Mouse (Mus musculus) MEL-GATA-1-ER (cell line): ENCODE measurements around the gene Asb13.

Source experiments
- DNase-seq: peaks from one replicate; pipeline ENCODE4 v3.0.0-alpha.2; 2012; ENCODE audit warnings: low read depth; ENCODE audit errors: extremely low read depth

Asb13 gene

DNA sequence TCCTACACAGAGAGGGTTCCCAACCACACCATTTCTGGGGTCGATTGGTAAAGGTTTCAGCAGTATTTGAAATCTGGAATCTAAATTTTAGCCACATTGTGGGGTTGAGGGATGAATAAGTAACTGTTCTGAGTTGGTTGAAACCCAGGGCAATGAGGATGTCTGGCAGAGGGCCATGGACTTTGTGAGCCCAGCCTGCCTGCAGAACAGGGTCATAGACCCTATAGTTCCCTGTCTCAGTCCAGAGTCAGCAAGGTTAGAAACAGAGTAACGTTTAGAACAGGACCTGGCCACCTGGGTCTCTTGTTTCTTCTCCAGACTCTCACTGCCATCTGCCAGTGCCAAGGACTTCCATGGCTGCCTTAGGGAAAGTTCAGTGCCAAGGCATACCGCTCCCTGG is 30.4 kb downstream of the Asb13 start:
- DNase-seq, result no peak

- peak; percentile 34 for DNase-seq
Observed at GRCm38 (mm10) chr13:3665308-3665723, 31.5 kb downstream of the Asb13 start.

GRCm38 (mm10) chr13:3667288-3667873 is 33.5 kb downstream of the Asb13 start:
- no peak for DNase-seq

DNA sequence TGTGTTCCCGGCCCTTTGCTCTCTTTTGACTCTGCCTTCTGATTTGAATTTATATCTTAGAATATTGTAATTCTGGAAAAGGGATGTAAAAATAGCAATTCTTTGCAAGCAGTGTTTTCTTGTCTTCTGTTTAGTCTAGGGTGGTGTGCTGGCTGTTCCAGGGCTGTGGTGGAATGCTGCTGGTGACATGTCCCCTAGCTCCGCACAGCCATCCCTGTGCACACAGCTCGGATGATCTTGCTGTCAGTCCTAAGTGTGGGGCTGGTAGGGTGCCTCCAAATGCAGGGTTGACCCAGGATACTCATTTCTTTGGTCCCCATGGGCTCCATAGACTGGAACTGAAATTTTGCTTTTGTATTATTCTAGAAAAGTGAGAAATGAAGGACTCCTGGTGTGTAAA is 34.2 kb downstream of the Asb13 start:
- no peak for DNase-seq

DNA sequence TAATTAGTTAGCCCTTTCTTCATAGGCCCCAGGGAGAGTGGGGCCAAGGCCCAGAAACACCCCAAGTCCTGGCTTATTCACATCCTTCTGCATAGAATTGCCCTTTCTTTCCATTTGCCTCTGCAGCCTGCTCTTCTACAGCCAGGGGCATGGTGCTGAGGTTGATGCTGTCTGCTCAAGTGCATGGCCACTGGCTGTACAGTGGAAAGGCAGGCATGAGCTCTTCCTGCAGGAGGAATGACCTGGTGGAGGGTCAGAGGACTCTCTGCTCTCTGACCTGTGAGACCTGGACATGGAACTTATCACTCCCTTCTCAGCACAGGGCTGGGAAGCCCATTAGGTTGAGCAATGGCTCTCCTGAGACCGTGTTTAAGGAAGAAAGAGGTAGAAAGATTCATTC is 35.8 kb downstream of the Asb13 start:
- no peak for DNase-seq

- no peak for DNase-seq
Observed at GRCm38 (mm10) chr13:3670039-3670438, 36.2 kb downstream of the Asb13 start.

DNA sequence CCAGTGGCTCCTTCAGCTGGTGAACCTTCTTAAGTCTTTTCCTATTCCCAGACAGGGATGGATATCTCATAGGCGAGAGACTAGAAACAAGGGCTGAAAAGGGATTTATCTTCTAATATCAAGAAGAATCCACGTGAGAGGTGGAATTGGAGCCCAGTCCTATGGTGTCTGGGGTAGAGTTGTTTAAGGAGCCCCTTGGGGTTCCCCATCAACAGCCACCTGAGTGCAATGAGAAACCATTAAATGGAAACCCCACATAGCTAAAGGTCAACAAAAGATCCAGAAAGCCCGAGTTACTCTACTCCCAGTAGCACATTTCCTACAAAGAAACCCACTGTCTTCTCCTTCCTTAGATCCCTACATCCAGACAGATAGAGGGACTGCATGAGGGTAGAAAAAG is 39.3 kb downstream of the Asb13 start:
- DNase-seq, result no peak

DNA sequence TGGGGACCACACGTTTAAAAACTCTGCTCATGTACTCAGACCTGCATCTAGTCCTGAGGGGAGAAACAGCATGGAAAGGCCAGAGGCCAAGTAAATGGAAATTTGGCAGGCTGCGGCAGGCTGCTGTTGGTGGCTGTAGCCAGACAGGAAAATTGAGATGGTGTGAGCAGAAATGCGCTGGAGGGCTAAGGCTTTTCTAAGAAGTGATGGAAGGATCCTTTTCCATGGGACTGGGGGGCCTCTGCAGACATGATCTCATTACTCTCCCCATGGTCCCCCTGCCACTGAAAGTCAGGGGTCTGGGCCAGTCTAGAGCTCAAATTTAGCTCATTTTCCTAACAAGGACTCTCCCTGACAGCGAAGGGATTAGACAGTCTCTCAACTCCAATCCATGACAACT is 39.8 kb downstream of the Asb13 start:
- DNase-seq, result no peak

- DNase-seq, result no peak
Observed at GRCm38 (mm10) chr13:3675855-3676254, 42.0 kb downstream of the Asb13 start.

DNA sequence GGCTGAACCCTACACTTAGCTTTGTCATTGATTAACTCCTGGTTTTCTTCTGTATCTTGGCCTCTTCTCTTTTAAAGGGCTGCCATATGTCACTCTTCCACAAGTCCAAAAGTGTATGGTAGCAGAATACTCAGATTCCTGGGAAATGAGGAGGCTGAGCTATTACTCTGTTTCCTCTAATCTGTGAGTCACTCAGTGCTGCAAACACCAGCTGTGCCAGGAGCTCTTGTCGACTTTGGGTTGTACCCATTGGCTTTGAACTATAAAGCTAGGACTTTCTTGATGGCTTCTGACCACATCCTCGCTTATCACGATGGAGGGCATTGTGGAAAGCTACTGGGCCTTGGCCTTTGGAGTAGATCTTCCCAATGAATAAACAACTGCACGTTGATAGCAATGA is 45.3 kb downstream of the Asb13 start:
- DNase-seq, result no peak

DNA sequence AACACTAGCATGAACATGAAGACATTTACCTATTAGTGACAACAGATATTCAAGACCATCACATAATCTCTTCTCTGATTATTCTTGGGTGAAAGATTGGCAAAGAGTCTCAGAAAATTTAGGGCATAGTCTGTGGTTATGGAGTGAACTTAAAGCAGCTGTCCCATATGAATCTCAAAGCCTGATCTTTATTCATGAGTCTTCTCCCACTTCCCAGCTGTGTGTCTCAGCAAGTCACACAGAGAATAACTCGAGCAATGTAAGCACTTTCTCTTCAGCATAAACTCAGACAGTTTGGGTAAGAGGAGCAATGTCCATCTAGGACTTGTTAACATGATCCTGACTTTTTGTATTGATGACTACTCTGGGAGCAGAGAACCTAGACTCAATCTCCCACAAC is 52.5 kb downstream of the Asb13 start:
- DNase-seq, result no peak

GRCm38 (mm10) chr13:3694599-3695343 is 60.9 kb downstream of the Asb13 start:
- DNase-seq, result no peak

DNA sequence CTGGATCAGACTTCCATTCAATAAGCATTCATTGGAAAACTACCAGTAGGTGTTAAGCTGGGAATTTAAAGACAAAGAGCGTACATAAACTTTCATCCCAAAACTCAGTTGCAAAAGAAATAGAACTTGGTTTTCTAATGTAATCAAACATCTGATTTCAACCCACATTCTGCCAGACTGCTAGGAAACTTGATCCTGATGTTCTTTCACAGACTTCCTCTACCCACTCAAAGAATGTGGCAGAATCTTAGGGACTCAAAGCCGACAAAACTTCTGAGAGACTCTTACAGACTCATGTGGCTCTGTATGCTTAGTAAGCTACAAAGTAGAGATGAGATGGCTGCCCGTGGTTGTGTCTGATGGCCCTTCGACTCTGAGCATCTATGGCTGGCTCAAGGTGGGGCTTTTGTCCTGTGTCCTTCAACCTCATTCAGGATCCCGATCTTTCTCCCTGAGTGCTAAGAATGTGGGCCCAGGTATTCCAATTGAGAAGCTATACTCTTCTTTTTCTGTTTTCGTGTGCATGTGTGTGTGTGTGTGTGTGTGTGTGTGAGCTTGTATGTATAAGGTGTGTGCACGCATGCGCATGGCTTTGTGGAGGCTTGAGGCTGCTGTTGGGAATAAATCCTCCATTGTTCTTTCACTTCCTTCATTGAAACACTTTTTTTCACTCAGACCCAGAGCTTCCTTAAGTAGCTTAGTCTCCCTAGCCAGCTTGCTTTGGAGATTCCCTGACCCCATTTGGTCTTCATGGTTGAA is 63.3 kb downstream of the Asb13 start:
- DNase-seq, result no peak

GRCm38 (mm10) chr13:3700752-3701151 is 66.9 kb downstream of the Asb13 start:
- DNase-seq, result no peak
